Mouse (Mus musculus) E14TG2a.4 (cell line): ENCODE data around the gene Ppm1f.

ENCODE experiments used
- CTCF ChIP-seq: conservative IDR thresholded peaks from 2 replicates; pipeline ENCODE4 v1.5.1; 2014; ENCODE audit warnings: low read length
- NANOG ChIP-seq: IDR thresholded peaks from 2 replicates; pipeline ENCODE4 v1.6.1; 2014; ENCODE audit warnings: borderline replicate concordance, low read length, mixed read lengths
- POU5F1 ChIP-seq: IDR thresholded peaks from 2 replicates; pipeline ENCODE4 v1.6.1; 2014; ENCODE audit warnings: low read length, borderline replicate concordance

GRCm38 (mm10) chr16:16918441-16919117 is 22.3 kb downstream of the Ppm1f start:
- TF ChIP-seq CTCF (no peak), POU5F1 (no peak), NANOG (no peak)
